Comparison of ENCODE assay signal across 11 mouse cellular contexts in genomic region chr10:22746334-22747322, GRCm38 (mm10). TPM values are rescaled to one million over a fixed set of nuclear protein-coding genes. Genes with fewer than 3 reads are reported as not detected.
DNase-seq lines count a peak whose midpoint lies in the region; ATAC-seq lines count a peak whose summit lies in the region.
"Had no signal": no experiment of that assay in that cellular context is flagged by ENCODE, and none has a peak within 500 bp of the region (broad histone marks: within the 10 kb centered on the region; RNA-seq: fewer than 3 reads in every experiment).

No protein-coding gene starts in this region.

- H3K9ac ChIP-seq in forebrain, embryonic 15.5 days (replicated peaks), result no peak overlapping the region
- H3K9ac ChIP-seq: embryonic facial prominence, embryonic 13.5 days had no signal

- 34% methylated on average over 13 of the region's 13 CpGs for whole genome bisulfite sequencing in forebrain, embryonic 15.5 days

- H3K27ac ChIP-seq in forebrain, embryonic 15.5 days (replicated peaks), result peak overlapping the region; percentile 74
- H3K27ac ChIP-seq: embryonic facial prominence, embryonic 13.5 days; macrophage had no signal

- H3K27me3 ChIP-seq in forebrain, embryonic 15.5 days, result no peaks in the 10 kb centered on the region
- H3K27me3 ChIP-seq: embryonic facial prominence, embryonic 13.5 days had no signal

- peak; percentile 96 for ATAC-seq in forebrain, embryonic 15.5 days (replicated peaks)
- ATAC-seq in megakaryocyte progenitor cell, adult 5-6 weeks (replicated peaks; ENCODE audit: poor library complexity), result peak; percentile 50
- ATAC-seq: intestine, embryonic 16.5 days had no signal

- H3K4me2 ChIP-seq in forebrain, embryonic 15.5 days (replicated peaks), result no peak overlapping the region
- H3K4me2 ChIP-seq: embryonic facial prominence, embryonic 13.5 days had no signal

- peak; percentile 30 to 72 for DNase-seq in left cerebral cortex, postnatal 14 days (ENCODE audit: low spot score in 2 of 2)
- no peak for DNase-seq in left cerebral cortex, adult 18-20 months (ENCODE audit: low spot score in 2 of 2)
- DNase-seq in cerebellum, adult 11 months, result peak; percentile 85
- DNase-seq in spleen, postnatal 36 days (ENCODE audit: low spot score in 2 of 2), result no peak
- DNase-seq in kidney, postnatal 25 days, result no peak
- DNase-seq in kidney, postnatal 4 days, result no peak

- no peaks in the 10 kb centered on the region for H3K9me3 ChIP-seq in forebrain, embryonic 15.5 days
- H3K9me3 ChIP-seq: embryonic facial prominence, embryonic 13.5 days had no signal

- H3K4me3 ChIP-seq in forebrain, embryonic 15.5 days, result no peak overlapping the region
- H3K4me3 ChIP-seq: embryonic facial prominence, embryonic 13.5 days had no signal

- no peaks in the 10 kb centered on the region for H3K36me3 ChIP-seq in forebrain, embryonic 15.5 days
- H3K36me3 ChIP-seq: embryonic facial prominence, embryonic 13.5 days had no signal

- intact Hi-C loops in left cerebral cortex, postnatal 14 days (cut with DNase I), result no loop called here

- peaks cover 20% of the 10 kb centered on the region for H3K4me1 ChIP-seq in forebrain, embryonic 15.5 days
- H3K4me1 ChIP-seq: embryonic facial prominence, embryonic 13.5 days had no signal

RNA-seq across cellular contexts. Expression of gene Tbpl1, which starts 14.9 kb away (rescaled TPM):
- 10 to 100 TPM; 62.5 to 63.6 TPM for total RNA-seq in left cerebral cortex, postnatal 14 days (2021)
- total RNA-seq in left cerebral cortex, adult 18-20 months (2021), result 10 to 100 TPM; 67.4 to 73.2 TPM
- polyA plus RNA-seq in forebrain, embryonic 15.5 days (2015; fragmentation: Nextera tagmentation; extraction: Ambion mirVana), result 107 and 115 TPM in 2 replicates
- total RNA-seq in megakaryocyte progenitor cell, adult 5-6 weeks (2015), result 26.1 and 33.0 TPM in 2 replicates
- 18.3 and 28.9 TPM in 2 replicates for total RNA-seq in megakaryocyte progenitor cell, adult 5-6 weeks (2017)

Comparison
In these comparisons a context has a peak if more than half of its experiments do, and no peak if none do; other contexts are left out.
1. DNase-seq: peak in left cerebral cortex, postnatal 14 days (2 of 2) and cerebellum, adult 11 months (single experiment); none in left cerebral cortex, adult 18-20 months (0 of 2), spleen, postnatal 36 days (0 of 2), kidney, postnatal 25 days (0 of 2) and kidney, postnatal 4 days (0 of 2).